In genomic region chr10:40103790-40104189, GRCm38 (mm10) we compare ENCODE assay signal across 9 mouse cellular contexts. TPM values are rescaled to one million over a fixed set of nuclear protein-coding genes. Genes with fewer than 3 reads are reported as not detected.
DNase-seq lines count a peak whose midpoint lies in the region; ATAC-seq and TF ChIP-seq lines count a peak whose summit lies in the region.
"Had no signal": no experiment of that assay in that cellular context is flagged by ENCODE, and none has a peak within 500 bp of the region (broad histone marks: within the 10 kb centered on the region; RNA-seq: fewer than 3 reads in every experiment).

No protein-coding gene starts in this region.

- no peak for TF ChIP-seq EP300 in lung, postnatal 0 days (IDR thresholded peaks at IDR 0.05)

- intact Hi-C loops in gastrocnemius, adult 2 months (cut with DNase I) = no loop called here
- intact Hi-C loops in gastrocnemius, postnatal 36 days (cut with DNase I) = no loop called here

- H3K27me3 ChIP-seq in lung, postnatal 0 days (replicated peaks; ENCODE audit: insufficient read depth, low read length) = no peaks in the 10 kb centered on the region
- no peaks in the 10 kb centered on the region for H3K27me3 ChIP-seq in forebrain, embryonic 13.5 days
- H3K27me3 ChIP-seq in hindbrain, embryonic 14.5 days (ENCODE audit: control insufficient read depth, insufficient read depth, low read length) = no peaks in the 10 kb centered on the region
- H3K27me3 ChIP-seq: embryonic facial prominence, embryonic 13.5 days had no signal

- H3K9ac ChIP-seq in lung, postnatal 0 days (replicated peaks; ENCODE audit: low read depth) = no peak overlapping the region
- H3K9ac ChIP-seq in forebrain, embryonic 13.5 days = no peak overlapping the region
- no peak overlapping the region for H3K9ac ChIP-seq in hindbrain, embryonic 14.5 days
- H3K9ac ChIP-seq: embryonic facial prominence, embryonic 13.5 days had no signal

- peak; percentile 25; the same call in 1 of the 2 replicates for ATAC-seq in lung, postnatal 0 days
- ATAC-seq in forebrain, embryonic 13.5 days = no peak
- ATAC-seq in hindbrain, embryonic 14.5 days (ENCODE audit: low FRiP score) = no peak

- 39% methylated on average over 5 of the region's 5 CpGs for WGBS in lung, postnatal 0 days
- WGBS in forebrain, embryonic 13.5 days = 68% methylated on average over 5 of the region's 5 CpGs
- WGBS in hindbrain, embryonic 14.5 days = 52% methylated on average over 5 of the region's 5 CpGs

- H3K4me3 ChIP-seq in gastrocnemius, adult 2 months = no peak overlapping the region
- H3K4me3 ChIP-seq in lung, postnatal 0 days (ENCODE audit: low read depth, low read length) = no peak overlapping the region
- H3K4me3 ChIP-seq in forebrain, embryonic 13.5 days = no peak overlapping the region
- no peak overlapping the region for H3K4me3 ChIP-seq in hindbrain, embryonic 14.5 days (replicated peaks; ENCODE audit: low read length)
- H3K4me3 ChIP-seq: embryonic facial prominence, embryonic 13.5 days had no signal

- H3K9me3 ChIP-seq in lung, postnatal 0 days (ENCODE audit: low read length) = no peaks in the 10 kb centered on the region
- H3K9me3 ChIP-seq in forebrain, embryonic 13.5 days (replicated peaks) = no peaks in the 10 kb centered on the region
- no peaks in the 10 kb centered on the region for H3K9me3 ChIP-seq in hindbrain, embryonic 14.5 days (ENCODE audit: control insufficient read depth, low read length)
- H3K9me3 ChIP-seq: embryonic facial prominence, embryonic 13.5 days had no signal

- H3K4me1 ChIP-seq in lung, postnatal 0 days (ENCODE audit: insufficient read depth, low read depth, low read length) = no peaks in the 10 kb centered on the region
- H3K4me1 ChIP-seq in forebrain, embryonic 13.5 days = no peaks in the 10 kb centered on the region
- H3K4me1 ChIP-seq in hindbrain, embryonic 14.5 days (replicated peaks; ENCODE audit: control insufficient read depth, insufficient read depth, low read length) = no peaks in the 10 kb centered on the region

- H3K4me2 ChIP-seq in lung, postnatal 0 days (replicated peaks; ENCODE audit: low read depth, low read length) = no peak overlapping the region
- H3K4me2 ChIP-seq in forebrain, embryonic 13.5 days = no peak overlapping the region
- no peak overlapping the region for H3K4me2 ChIP-seq in hindbrain, embryonic 14.5 days (replicated peaks)
- H3K4me2 ChIP-seq: embryonic facial prominence, embryonic 13.5 days had no signal

- no peak for DNase-seq in gastrocnemius, adult 2 months
- DNase-seq in gastrocnemius, postnatal 36 days = no peak
- DNase-seq in kidney, postnatal 14 days = peak; percentile 46
- no peak for DNase-seq in kidney, adult 18-20 months
- peak; percentile 60 to 66 for DNase-seq in cerebellum, adult 18-20 months
- DNase-seq in lung, postnatal 0 days (ENCODE audit: low spot score) = peak; percentile 69
- no peak for DNase-seq in hindbrain, embryonic 14.5 days (ENCODE audit: low spot score)

- TF ChIP-seq CTCF in gastrocnemius, adult 2 months (IDR thresholded peaks at IDR 0.05) = no peak
- no peak for TF ChIP-seq CTCF in lung, postnatal 0 days (IDR thresholded peaks at IDR 0.05)

- peak overlapping the region; percentile 66 for H3K27ac ChIP-seq in gastrocnemius, adult 2 months
- no peak overlapping the region for H3K27ac ChIP-seq in lung, postnatal 0 days (ENCODE audit: low read length)
- no peak overlapping the region for H3K27ac ChIP-seq in forebrain, embryonic 13.5 days
- H3K27ac ChIP-seq in hindbrain, embryonic 14.5 days = no peak overlapping the region
- H3K27ac ChIP-seq: embryonic facial prominence, embryonic 13.5 days had no signal

- H3K36me3 ChIP-seq in lung, postnatal 0 days (ENCODE audit: insufficient read depth, low read length) = no peaks in the 10 kb centered on the region
- H3K36me3 ChIP-seq in forebrain, embryonic 13.5 days (ENCODE audit: poor library complexity, severe bottlenecking) = no peaks in the 10 kb centered on the region
- no peaks in the 10 kb centered on the region for H3K36me3 ChIP-seq in hindbrain, embryonic 14.5 days (replicated peaks; ENCODE audit: control insufficient read depth, insufficient read depth)
- H3K36me3 ChIP-seq: embryonic facial prominence, embryonic 13.5 days had no signal

RNA-seq across cellular contexts. Expression of gene Slc16a10, which starts 38.3 kb away (rescaled TPM):
- 10 to 100 TPM; 39.8 to 43.6 TPM for total RNA-seq in gastrocnemius, adult 2 months (2021)
- total RNA-seq in gastrocnemius, postnatal 36 days (2021) = 10 to 100 TPM; 35.3 to 40.5 TPM
- 7.3 and 8.7 TPM in 2 replicates for polyA plus RNA-seq in lung, postnatal 0 days (2015; fragmentation: Nextera tagmentation; extraction: Ambion mirVana)
- polyA plus RNA-seq in forebrain, embryonic 13.5 days (2015; fragmentation: Nextera tagmentation; extraction: Ambion mirVana) = 3.1 and 6.8 TPM in 2 replicates
- polyA plus RNA-seq in hindbrain, embryonic 14.5 days (2014; fragmentation: Nextera tagmentation; extraction: Ambion mirVana) = 9.7 and 16.9 TPM in 2 replicates

Comparison
In these comparisons a context has a peak if more than half of its experiments do, and no peak if none do; other contexts are left out.
1. DNase-seq: peak in kidney, postnatal 14 days (single experiment), cerebellum, adult 18-20 months (2 of 2) and lung, postnatal 0 days (single experiment); none in gastrocnemius, adult 2 months (single experiment), gastrocnemius, postnatal 36 days (0 of 2), kidney, adult 18-20 months (single experiment) and hindbrain, embryonic 14.5 days (single experiment).